Mouse (Mus musculus) right cerebral cortex, postnatal 25 days (tissue): Measurements from ENCODE around the gene Cdkal1.

Source experiments
- DNase-seq: peaks from one replicate; pipeline ENCODE4 v3.0.0; 2022

The Cdkal1 gene

DNA sequence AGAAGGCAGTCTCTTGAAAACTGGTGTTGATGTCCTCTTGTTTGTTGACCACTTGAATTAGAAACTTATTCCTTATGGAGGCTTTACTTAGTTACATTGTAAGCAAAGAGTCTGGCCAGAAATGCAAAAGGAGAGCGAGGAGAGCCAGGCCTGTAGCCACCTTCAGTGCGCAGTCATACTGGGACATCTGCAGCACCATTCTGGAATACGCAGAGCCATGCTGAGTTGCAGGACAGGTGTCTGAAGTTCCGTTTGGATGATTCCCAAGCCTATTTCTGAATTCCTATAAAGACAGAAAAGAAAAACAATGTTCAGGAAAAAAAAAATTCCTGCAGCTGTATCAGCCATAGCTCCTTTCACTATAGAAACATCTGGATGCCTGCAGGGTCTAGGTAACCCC lies 529.5 kb downstream of the Cdkal1 start:
- DNase-seq, result no peak

GRCm38 (mm10) chr13:29320421-29320820 lies 535.1 kb downstream of the Cdkal1 start:
- no peak for DNase-seq

DNA sequence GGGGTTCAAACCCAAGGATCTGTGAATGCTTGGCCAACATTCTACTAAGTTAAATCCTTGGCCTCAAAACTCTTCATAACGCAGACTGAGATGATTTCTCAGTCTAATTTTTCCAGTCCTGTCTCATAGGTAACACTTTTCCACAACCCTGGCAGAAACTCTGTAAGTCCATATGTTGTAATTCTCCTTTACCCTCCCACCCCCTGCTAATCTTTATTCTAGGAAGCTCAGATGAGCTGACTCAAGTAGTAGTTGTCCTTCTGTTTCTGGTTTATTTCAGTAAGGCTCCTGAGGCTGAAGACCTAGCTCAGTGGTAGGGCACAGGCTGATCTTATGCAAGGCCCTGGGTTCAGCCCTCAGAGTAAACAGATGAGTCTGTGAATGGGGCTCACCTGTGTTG lies 537.8 kb downstream of the Cdkal1 start:
- no peak for DNase-seq

- DNase-seq, result no peak
These were observed 539.2 kb downstream of the Cdkal1 start for GRCm38 (mm10) chr13:29316271-29316670.

DNA sequence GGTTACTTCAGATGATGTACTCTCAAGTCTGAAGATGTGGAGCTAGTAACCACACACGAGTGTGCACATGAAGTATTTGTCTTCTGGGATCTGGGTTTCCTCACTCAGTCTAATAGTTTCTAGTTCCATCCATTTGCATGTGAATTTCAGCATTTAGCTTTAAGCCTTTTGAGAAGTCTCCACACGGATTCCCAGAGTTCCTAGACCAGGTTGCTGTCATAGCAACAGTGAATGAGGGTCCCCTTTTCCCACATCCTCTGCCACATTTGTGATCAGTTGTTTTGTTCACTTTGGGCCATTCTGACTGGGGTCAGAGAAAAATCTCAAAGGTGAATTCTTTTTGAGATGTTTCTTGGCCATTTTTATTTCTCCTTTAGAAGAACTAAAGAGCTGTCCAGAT lies 543.4 kb downstream of the Cdkal1 start:
- DNase-seq, result no peak

- no peak for DNase-seq
These were observed 548.1 kb downstream of the Cdkal1 start for GRCm38 (mm10) chr13:29307420-29307819.

- no peak for DNase-seq
These were observed 562.8 kb downstream of the Cdkal1 start for GRCm38 (mm10) chr13:29292608-29293240.

DNA sequence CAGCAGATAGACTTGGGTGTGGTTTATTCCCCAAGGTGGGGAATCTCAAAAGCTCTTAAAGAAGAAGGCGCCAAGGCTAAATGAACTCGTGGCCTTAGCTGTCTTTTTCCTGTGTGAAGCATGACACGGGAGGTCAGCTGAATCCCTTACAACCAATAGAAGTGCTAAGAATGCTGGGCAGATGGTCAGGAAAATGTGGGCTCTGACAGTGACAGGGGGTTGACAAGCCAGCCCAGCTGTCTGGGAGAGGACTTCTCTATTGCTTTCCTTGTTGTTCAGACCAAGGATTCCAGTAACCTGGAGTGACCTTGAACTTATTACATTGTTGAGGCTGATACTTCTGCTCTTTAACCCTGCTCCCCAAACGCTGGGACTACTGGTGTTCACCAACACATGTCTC lies 564.9 kb downstream of the Cdkal1 start:
- DNase-seq, result no peak

- DNase-seq, result no peak
These were observed 570.4 kb downstream of the Cdkal1 start for GRCm38 (mm10) chr13:29285058-29285457.

DNA sequence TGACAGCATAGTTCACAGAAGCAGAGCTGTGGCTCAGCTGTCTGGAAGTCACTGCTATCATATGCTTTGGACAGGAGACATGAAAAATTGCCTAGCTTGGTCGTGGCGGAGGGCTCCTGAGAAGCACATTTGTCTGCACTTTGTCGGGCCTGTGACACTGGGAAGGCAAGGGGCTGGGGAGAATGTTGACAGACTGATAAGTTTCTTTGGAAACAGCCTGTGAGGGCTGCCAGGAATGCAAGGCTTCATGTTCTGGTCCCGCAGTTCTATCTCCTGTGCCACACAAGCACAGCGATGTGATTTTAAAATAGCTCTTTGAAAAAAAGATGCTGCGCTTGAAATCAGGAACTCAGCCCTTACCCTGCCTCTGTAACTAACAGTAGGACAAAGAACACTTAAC lies 573.9 kb downstream of the Cdkal1 start:
- DNase-seq, result no peak

DNA sequence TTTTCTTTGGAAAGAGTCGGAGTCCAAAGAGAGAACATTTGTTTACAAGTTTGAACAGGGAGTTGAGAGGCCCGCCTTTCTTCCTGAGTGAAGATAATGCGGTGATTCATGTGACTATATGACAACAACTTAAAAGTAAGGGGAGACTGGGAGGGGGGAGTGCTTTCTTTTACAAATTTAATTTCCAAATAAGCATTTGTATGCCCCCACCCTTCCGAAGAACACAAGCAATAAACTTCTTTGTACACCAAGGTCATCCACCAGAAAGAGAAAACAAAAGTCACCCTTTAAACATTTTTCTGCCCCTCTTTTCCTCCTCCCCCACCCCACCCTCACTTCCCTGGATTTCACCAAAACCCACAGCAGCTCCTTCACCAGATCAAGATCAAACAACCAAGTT lies 577.3 kb downstream of the Cdkal1 start:
- no peak for DNase-seq

DNA sequence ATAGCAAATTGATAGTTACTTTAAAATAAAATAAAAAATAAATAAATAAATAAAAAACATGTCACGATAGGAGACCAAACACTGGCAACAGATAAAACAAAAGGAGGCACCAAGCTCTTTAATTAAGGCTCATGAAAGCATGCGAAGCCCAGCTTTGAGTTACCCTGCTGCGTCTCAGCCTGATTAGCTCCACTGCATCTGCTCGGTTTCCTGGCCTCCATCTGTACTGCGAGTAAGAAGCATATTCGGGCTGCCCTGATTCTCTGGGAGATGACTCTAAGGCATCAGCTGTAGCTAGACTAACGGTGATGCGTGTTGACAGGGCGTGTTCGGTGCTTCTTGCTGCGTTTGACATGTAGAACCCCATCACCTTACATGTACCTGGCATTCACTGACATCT lies 581.2 kb downstream of the Cdkal1 start:
- peak; percentile 27 for DNase-seq

DNA sequence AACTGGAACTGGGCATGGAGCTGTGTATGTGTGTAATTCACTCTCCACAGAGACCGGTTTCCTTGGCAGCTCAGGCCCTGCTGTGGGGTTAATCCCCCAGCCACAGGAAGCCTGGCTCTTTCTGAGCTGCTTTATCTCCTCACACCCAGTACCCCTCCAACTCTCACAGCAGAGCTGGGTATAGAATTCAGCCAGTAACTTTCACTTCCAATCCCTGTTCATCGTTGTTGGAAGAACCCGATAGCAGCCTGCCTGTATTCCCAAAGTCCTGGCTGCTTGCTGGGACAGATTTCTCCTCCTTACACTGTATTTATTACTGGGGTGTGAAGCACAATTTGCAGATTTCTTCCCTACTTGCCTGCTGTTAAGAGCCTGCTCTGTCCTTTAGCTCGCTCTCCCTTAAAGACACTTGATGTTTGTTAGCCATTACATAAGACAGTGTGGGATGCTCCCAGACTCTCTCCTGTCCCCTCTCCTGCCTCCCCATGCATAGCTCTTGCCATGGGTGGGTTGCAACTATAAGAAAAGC lies 581.7 kb downstream of the Cdkal1 start:
- DNase-seq, result peak; percentile 31

DNA sequence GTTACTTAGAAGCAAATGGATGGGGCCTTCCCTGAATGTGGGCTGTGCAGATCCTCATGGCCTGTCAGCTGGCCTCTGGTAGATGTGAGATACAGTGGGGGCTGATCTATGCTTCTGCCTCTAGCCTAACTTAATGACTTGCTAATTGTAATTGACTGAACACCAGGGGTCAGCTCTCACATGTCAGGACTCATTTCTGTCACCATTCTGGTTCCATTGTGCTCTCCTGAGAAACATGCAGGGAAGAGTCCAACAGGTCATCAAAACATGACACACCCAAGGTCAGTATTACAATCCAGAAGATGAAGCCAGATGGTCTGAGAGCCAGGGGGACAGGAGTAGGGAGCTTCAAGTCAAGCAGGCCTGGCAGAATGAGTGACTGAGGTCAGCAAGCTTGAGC lies 584.0 kb downstream of the Cdkal1 start:
- no peak for DNase-seq

GRCm38 (mm10) chr13:29264015-29264711 lies 591.3 kb downstream of the Cdkal1 start:
- no peak for DNase-seq

DNA sequence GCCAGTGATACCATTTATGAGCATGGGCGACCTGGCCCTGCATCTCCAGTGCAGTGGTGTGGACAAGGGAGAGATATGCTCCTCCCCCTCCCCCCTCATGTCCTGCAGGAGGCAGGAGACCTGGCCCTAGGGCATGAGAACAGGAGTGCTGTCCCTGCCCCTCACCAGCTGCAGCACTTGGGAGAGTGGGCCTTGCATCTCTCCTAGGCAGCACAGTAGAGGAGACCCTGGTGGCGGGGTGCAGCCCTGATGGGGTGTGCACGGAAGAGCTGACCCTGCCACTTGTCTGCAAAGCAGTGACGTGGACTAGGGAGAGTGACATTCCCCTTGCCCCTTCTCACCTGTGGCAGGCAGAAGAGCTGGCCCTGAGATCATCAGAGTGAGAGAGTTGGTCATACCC lies 593.3 kb downstream of the Cdkal1 start:
- DNase-seq, result no peak

DNA sequence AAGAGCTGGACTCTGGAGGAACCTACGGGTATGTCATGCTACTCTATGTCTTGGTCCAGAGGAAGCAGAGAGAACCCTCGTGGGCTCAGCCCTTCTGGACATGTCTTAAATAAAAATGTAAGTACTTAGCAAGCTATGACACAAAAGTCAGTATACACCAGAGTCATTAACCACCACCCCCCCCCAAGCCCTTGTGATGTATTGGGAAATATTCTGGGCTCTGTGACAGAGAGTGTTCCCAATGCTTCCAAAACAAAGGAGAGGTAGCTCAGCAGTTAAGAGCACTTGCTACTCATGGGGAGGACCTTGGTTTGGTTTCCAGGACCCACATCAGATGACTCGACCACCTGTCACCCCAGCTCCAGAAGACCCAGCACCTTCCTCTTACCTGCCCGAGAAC lies 606.9 kb downstream of the Cdkal1 start:
- no peak for DNase-seq

- no peak for DNase-seq
These were observed 607.7 kb downstream of the Cdkal1 start for GRCm38 (mm10) chr13:29247800-29248199.

DNA sequence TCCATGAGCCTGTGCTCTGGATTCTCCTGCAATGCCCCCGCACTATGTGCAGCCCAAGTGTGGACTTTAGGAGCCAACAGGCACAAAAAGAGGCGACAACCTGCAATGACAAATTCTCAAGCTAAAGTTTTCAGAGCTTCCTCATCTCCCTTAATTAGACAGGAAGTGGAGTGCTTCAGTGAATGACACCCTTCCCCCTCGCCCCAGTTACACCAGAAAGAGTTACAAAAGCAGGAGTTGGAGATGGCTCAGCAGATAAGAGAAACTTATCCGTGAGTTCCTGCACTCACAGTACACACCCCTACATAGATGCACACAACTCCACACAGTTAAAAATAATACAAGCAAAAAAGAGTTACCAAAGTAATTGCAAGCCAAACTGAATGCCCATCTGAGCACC lies 620.4 kb downstream of the Cdkal1 start:
- DNase-seq, result no peak

DNA sequence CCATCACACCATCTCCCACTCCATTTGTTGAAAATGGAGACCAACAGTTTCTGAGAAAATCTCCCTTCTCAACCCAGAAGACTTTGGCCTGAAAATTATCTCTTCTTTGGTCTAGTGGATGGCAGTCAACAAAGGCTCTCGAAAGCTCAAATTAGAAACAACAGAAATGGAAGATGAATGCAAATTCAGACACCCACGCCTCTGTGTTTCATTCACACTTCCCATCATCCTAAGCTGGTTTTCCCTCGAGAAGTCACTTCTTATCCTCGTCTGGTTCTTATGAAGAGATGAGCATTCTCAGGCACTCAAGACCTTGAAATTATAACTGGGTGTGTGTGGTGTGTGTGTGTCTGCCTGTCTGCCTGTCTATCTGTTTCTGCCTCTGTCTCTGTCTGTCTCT lies 621.0 kb downstream of the Cdkal1 start:
- no peak for DNase-seq

- no peak for DNase-seq
These were observed 621.5 kb downstream of the Cdkal1 start for GRCm38 (mm10) chr13:29233970-29234369.

DNA sequence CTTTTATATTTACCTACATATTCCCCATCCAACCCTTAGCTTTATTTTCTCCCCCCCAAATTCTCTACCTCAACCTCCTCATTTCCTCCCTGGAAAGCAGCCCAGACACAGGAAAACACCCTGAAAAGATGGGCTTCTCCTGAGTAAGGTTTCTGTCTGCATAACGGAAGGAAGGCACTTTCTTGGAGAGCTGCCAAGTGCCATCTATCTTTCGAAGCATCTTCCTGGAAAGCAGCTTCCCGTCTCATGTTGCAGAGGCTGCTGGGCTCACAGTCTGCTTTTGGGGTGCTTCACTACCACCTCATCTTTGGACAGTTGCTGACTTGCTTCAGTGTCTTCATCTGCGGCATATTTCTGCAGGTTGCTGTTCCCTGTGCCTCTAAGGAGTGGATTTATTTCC lies 622.8 kb downstream of the Cdkal1 start:
- DNase-seq, result no peak

DNA sequence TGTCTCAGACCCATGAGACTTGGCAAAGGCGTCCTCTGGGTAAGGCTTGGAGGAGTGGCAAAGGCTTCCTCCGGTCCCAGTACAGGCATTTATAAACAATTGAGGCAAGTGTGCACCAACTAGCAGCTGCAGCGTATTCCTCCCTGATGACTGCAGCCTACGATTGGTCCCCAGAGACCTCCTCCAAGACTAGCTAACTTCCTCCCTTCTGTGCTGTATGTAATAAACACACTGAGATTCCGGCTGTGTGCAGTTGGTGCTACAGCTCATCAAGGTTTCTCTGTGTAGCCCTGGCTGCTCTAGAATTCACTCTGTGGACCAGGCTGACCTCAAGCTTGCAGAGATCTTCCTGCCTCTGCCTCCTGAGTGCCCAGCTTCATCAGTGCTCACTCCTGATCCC lies 630.7 kb downstream of the Cdkal1 start:
- no peak for DNase-seq

DNA sequence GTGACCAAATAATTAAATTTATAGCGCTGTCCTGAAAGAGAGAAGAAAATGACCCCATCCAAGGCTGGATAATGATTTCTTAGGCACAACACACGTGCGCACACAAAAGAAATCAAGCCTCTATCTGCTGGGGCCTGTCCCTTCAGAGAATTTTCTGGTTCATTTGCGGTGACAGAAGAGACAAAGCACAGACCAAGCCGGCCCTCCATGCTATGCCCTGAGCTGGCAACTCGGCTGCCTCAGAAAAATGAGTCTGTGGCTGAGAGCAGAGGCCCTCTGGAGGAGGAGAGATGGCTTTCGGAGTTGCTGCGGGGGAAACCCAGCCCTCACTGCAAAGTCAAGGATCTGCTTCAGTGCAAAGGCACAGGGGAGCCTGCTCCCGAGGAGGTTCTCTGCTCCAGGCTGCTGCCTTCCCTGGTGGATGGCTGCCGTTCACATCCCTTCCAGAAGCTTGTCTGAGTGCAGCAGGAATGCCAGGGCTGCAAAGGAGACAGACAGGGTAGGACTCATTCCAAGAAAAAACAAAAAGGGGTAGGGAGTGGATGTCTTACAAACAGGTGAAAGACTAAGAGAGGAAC lies 633.1 kb downstream of the Cdkal1 start:
- DNase-seq, result no peak
